In the genomic region with DNA sequence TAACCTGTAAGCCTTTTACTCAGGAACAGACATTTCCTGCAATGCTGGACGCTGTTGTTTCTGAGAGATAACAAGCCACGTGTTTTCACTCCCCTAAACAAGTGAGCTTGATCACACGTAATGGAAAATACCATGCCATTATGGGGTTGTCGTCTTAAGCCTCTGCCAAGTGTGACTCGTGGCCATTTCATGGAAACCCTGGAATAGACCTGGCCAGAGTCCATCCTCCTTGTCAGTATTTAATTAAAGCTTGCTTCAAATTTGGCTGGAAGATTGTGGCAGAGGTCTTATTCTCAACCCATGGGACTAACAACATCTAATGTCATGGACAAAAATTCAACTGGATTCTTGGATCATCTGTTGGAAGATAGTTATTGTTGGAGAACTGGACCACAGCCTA, we compare ENCODE assay signal across 1 mouse cellular context.
TF ChIP-seq lines count a peak whose summit lies in the region.

No protein-coding gene starts in this region.

TF ChIP-seq in MEL, 35 proteins besides CTCF, POLR2A, EP300 and RAD21 (continued from another document):
- TF ChIP-seq SMC3 (IDR thresholded peaks at IDR 0.05; ENCODE audit: low read depth, low read length), result no peak
- no peak for TF ChIP-seq ZNF384 (IDR thresholded peaks at IDR 0.05; ENCODE audit: low read depth, low read length)
- TF ChIP-seq USF2 (IDR thresholded peaks at IDR 0.05; ENCODE audit: borderline replicate concordance in 1 of 2, insufficient read depth in 1 of 2, low read depth in 1 of 2, low read length in 2 of 2), result 0 out of 4 replicates have a peak, but pooled peaks of 1 of the 2 experiments have one; percentile 25
- TF ChIP-seq UBTF (IDR thresholded peaks at IDR 0.05; ENCODE audit: borderline replicate concordance, insufficient read depth, low read depth, low read length), result no peak
- TF ChIP-seq CHD1 (IDR thresholded peaks at IDR 0.05; ENCODE audit: low read depth, low read length), result no peak
- TF ChIP-seq MYC (IDR thresholded peaks at IDR 0.05; ENCODE audit: low read depth, low read length), result peak; percentile 79; the same call in 1 of the 2 replicates
- no peak for TF ChIP-seq JUND (IDR thresholded peaks at IDR 0.05; ENCODE audit: low read depth, low read length)
- TF ChIP-seq GABPA (IDR thresholded peaks at IDR 0.05; ENCODE audit: low read depth, low read length), result no peak
